Mouse (Mus musculus) hindbrain, embryonic 14.5 days (tissue): Measurements from ENCODE around the gene Psma6. TPM values are rescaled to one million over a fixed set of nuclear protein-coding genes. Genes with fewer than 3 reads are reported as not detected.
A peak's percentile ranks its signal among the peaks of the same experiment; 100 is the strongest.

Experiments
- ATAC-seq: fragments of 200-750 bp; cut with Nextera tagmentation; 2 replicates; pipeline ENCODE4 v1.8.0; 2017; ENCODE audit warnings: moderate number of reproducible peaks, mild to moderate bottlenecking, moderate TSS enrichment, moderate library complexity; ENCODE audit not compliant: low FRiP score
- DNase-seq: peaks from one replicate; pipeline ENCODE4 v3.0.0-alpha.2; 2015; ENCODE audit warnings: low spot score
- H3K27ac ChIP-seq: fragments of 300-500 bp; sonication (generic); 2 replicates; pipeline ENCODE4 v1.5.1; 2014; ENCODE audit warnings: mild to moderate bottlenecking, moderate library complexity
- H3K27me3 ChIP-seq: fragments of 300-500 bp; sonication (generic); 2 replicates; pipeline ENCODE4 v1.6.1; 2014; ENCODE audit warnings: mild to moderate bottlenecking, low read length, mixed read lengths; ENCODE audit not compliant: control insufficient read depth, insufficient read depth
- H3K36me3 ChIP-seq: fragments of 300-500 bp; sonication (generic); replicated peaks from 2 replicates; pipeline ENCODE4 v1.6.1; 2014; ENCODE audit not compliant: control insufficient read depth, insufficient read depth
- H3K4me1 ChIP-seq: fragments of 300-500 bp; sonication (generic); replicated peaks from 2 replicates; pipeline ENCODE4 v1.6.1; 2014; ENCODE audit warnings: antibody characterized with exemption, low read length, mixed read lengths; ENCODE audit not compliant: control insufficient read depth, insufficient read depth
- H3K4me2 ChIP-seq: fragments of 300-500 bp; sonication (generic); replicated peaks from 2 replicates; pipeline ENCODE4 v1.6.1; 2014; ENCODE audit warnings: mild to moderate bottlenecking, moderate library complexity
- H3K4me3 ChIP-seq: fragments of 300-500 bp; sonication (generic); replicated peaks from 2 replicates; pipeline ENCODE4 v1.5.1; 2014; ENCODE audit warnings: mild to moderate bottlenecking, low read length
- H3K9ac ChIP-seq: fragments of 300-500 bp; sonication (generic); 2 replicates; pipeline ENCODE4 v1.6.1; 2014
- H3K9me3 ChIP-seq: fragments of 300-500 bp; sonication (generic); 2 replicates; pipeline ENCODE4 v1.6.1; 2016; ENCODE audit warnings: low read length; ENCODE audit not compliant: control insufficient read depth
- WGBS: fragments of 180-500 bp; shearing (Covaris S2); extraction: QIAGEN DNeasy Blood & Tissue Kit; methylation state at CpG from one replicate; pipeline ENCODE4 v1.1.7; 2014; 5-methylcytosine and 5-hydroxymethylcytosine counted together
- polyA plus RNA-seq: library from polyadenylated mRNA; unstranded; fragments of >200 nt; fragmentation: Nextera tagmentation; extraction: Ambion mirVana; gene quantifications from 2 replicates; pipeline ENCODE4 v1.2.1, GENCODE M21; 2014

Psma6 gene
- polyA plus RNA-seq, 1 experiment from 2014 or later, result 442 TPM

GRCm38 (mm10) chr12:55365083-55365482 lies 18.9 kb upstream of the Psma6 start:
- no peak overlapping the region for H3K27ac ChIP-seq
- no peak overlapping the region for H3K4me3 ChIP-seq
- no peaks in the 10 kb centered on the region for H3K36me3 ChIP-seq
- H3K27me3 ChIP-seq, result no peaks in the 10 kb centered on the region
- H3K9me3 ChIP-seq, result no peaks in the 10 kb centered on the region
- H3K4me2 ChIP-seq, result no peak overlapping the region
- ATAC-seq, result no peak
- H3K4me1 ChIP-seq, result no peaks in the 10 kb centered on the region
- H3K9ac ChIP-seq, result no peak overlapping the region
- no peak for DNase-seq
- 84% methylated on average over 2 of the region's 2 CpGs for WGBS

GRCm38 (mm10) chr12:55372424-55373055 lies 11.5 kb upstream of the Psma6 start:
- ATAC-seq (no peak), DNase-seq (peak; percentile 35)
- Histone ChIP-seq H3K9me3 (no peaks in the 10 kb centered on the region), H3K36me3 (no peaks in the 10 kb centered on the region), H3K27me3 (no peaks in the 10 kb centered on the region), H3K27ac (no peak overlapping the region), H3K9ac (no peak overlapping the region), H3K4me2 (no peak overlapping the region), H3K4me1 (no peaks in the 10 kb centered on the region), H3K4me3 (no peak overlapping the region)
- 84% methylated on average over 3 of the region's 3 CpGs for WGBS

GRCm38 (mm10) chr12:55376956-55377609 lies 6.9 kb upstream of the Psma6 start:
- Histone ChIP-seq H3K27ac (no peak overlapping the region), H3K36me3 (no peaks in the 10 kb centered on the region; the same call in 1 of the 2 replicates), H3K4me2 (no peak overlapping the region), H3K9ac (no peak overlapping the region), H3K4me1 (no peaks in the 10 kb centered on the region), H3K9me3 (no peaks in the 10 kb centered on the region), H3K27me3 (no peaks in the 10 kb centered on the region), H3K4me3 (no peak overlapping the region)
- WGBS, result 92% methylated on average over 16 of the region's 16 CpGs
- DNase-seq (no peak), ATAC-seq (no peak)

GRCm38 (mm10) chr12:55377610-55377980 lies 6.4 kb upstream of the Psma6 start:
- H3K27ac ChIP-seq, result no peak overlapping the region
- DNase-seq, result no peak
- H3K9ac ChIP-seq, result no peak overlapping the region
- ATAC-seq, result no peak
- no peaks in the 10 kb centered on the region for H3K27me3 ChIP-seq
- H3K4me1 ChIP-seq, result no peaks in the 10 kb centered on the region
- no peaks in the 10 kb centered on the region for H3K9me3 ChIP-seq
- WGBS, result 70% methylated on average over 6 of the region's 6 CpGs
- H3K36me3 ChIP-seq, result no peaks in the 10 kb centered on the region; the same call in 1 of the 2 replicates
- H3K4me2 ChIP-seq, result no peak overlapping the region
- no peak overlapping the region for H3K4me3 ChIP-seq

- H3K9ac ChIP-seq, result no peak overlapping the region
- DNase-seq (no peak), ATAC-seq (no peak)
- H3K4me1 ChIP-seq, result no peaks in the 10 kb centered on the region
- 97% methylated on average over 3 of the region's 3 CpGs for WGBS
- H3K27ac ChIP-seq, result no peak overlapping the region
- no peak overlapping the region for H3K4me2 ChIP-seq
- no peaks in the 10 kb centered on the region for H3K9me3 ChIP-seq
- no peaks in the 10 kb centered on the region for H3K36me3 ChIP-seq
- H3K4me3 ChIP-seq, result no peak overlapping the region
- no peaks in the 10 kb centered on the region for H3K27me3 ChIP-seq
These were observed 804 bp downstream of the Psma6 start for GRCm38 (mm10) chr12:55384826-55385225.

GRCm38 (mm10) chr12:55385931-55386330 lies 1.9 kb downstream of the Psma6 start:
- H3K36me3 ChIP-seq, result no peaks in the 10 kb centered on the region
- WGBS, result 19% methylated on average over 6 of the region's 6 CpGs
- H3K27me3 ChIP-seq, result no peaks in the 10 kb centered on the region
- H3K4me2 ChIP-seq, result no peak overlapping the region
- DNase-seq (no peak), ATAC-seq (no peak)
- H3K9me3 ChIP-seq, result no peaks in the 10 kb centered on the region
- H3K4me3 ChIP-seq, result no peak overlapping the region
- H3K27ac ChIP-seq, result no peak overlapping the region
- no peak overlapping the region for H3K9ac ChIP-seq
- H3K4me1 ChIP-seq, result no peaks in the 10 kb centered on the region

GRCm38 (mm10) chr12:55386456-55386855 lies 2.4 kb downstream of the Psma6 start:
- DNase-seq (no peak), ATAC-seq (no peak)
- no peak overlapping the region for H3K27ac ChIP-seq
- H3K9me3 ChIP-seq, result no peaks in the 10 kb centered on the region
- no peaks in the 10 kb centered on the region for H3K27me3 ChIP-seq
- H3K9ac ChIP-seq, result no peak overlapping the region
- H3K4me2 ChIP-seq, result no peak overlapping the region
- H3K36me3 ChIP-seq, result no peaks in the 10 kb centered on the region
- no peak overlapping the region for H3K4me3 ChIP-seq
- no peaks in the 10 kb centered on the region for H3K4me1 ChIP-seq
- WGBS, result 71% methylated on average over 9 of the region's 9 CpGs

GRCm38 (mm10) chr12:55387083-55387787 lies 3.2 kb downstream of the Psma6 start:
- H3K4me2 ChIP-seq, result no peak overlapping the region
- H3K27ac ChIP-seq, result no peak overlapping the region
- no peaks in the 10 kb centered on the region for H3K4me1 ChIP-seq
- no peaks in the 10 kb centered on the region for H3K36me3 ChIP-seq
- H3K27me3 ChIP-seq, result no peaks in the 10 kb centered on the region
- H3K4me3 ChIP-seq, result no peak overlapping the region
- ATAC-seq, result no peak
- no peak for DNase-seq
- WGBS, result 81% methylated on average over 7 of the region's 7 CpGs
- no peaks in the 10 kb centered on the region for H3K9me3 ChIP-seq
- no peak overlapping the region for H3K9ac ChIP-seq

- Histone ChIP-seq H3K27me3 (no peaks in the 10 kb centered on the region), H3K36me3 (no peaks in the 10 kb centered on the region), H3K4me1 (no peaks in the 10 kb centered on the region), H3K27ac (no peak overlapping the region), H3K4me2 (no peak overlapping the region), H3K9ac (no peak overlapping the region), H3K4me3 (no peak overlapping the region), H3K9me3 (no peaks in the 10 kb centered on the region)
- DNase-seq, result no peak
- ATAC-seq, result no peak
- WGBS, result 67% methylated on average over 11 of the region's 11 CpGs
These were observed 3.9 kb downstream of the Psma6 start for GRCm38 (mm10) chr12:55387788-55388465.
